Mouse (Mus musculus) gastrocnemius, adult 2 months (tissue): ENCODE measurements around the gene Itgal. TPM values are rescaled to one million over a fixed set of nuclear protein-coding genes. Genes with fewer than 3 reads are reported as not detected.

ENCODE experiments used
- DNase-seq: peaks from one replicate; pipeline ENCODE4 v3.0.0; 2022
- H3K27ac ChIP-seq: fragments of 200-600 bp; 2 replicates; pipeline ENCODE4 v1.8.1; 2022; ENCODE audit warnings: mild to moderate bottlenecking
- H3K4me3 ChIP-seq: fragments of 200-600 bp; 2 replicates; pipeline ENCODE4 v1.8.1; 2022; ENCODE audit warnings: mild to moderate bottlenecking, moderate library complexity
- CTCF ChIP-seq: fragments of 200-600 bp; IDR thresholded peaks from 2 replicates; pipeline ENCODE4 v1.8.1; 2022; ENCODE audit warnings: antibody characterized with exemption, mild to moderate bottlenecking, moderate library complexity
- intact Hi-C: fragments of 180-260 bp; cut with DNase I; formaldehyde crosslinking; loops from one replicate; pipeline ENCODE4 v1.15.1; 2025
- total RNA-seq, 2 experiments: library from RNA; stranded (reverse); gene quantifications; 2 replicates each; pipeline ENCODE4 v1.2.3; 2021

Gene Itgal
- total RNA-seq, 2 experiments from 2014 or later: 0.15 to 0.25 TPM

DNA sequence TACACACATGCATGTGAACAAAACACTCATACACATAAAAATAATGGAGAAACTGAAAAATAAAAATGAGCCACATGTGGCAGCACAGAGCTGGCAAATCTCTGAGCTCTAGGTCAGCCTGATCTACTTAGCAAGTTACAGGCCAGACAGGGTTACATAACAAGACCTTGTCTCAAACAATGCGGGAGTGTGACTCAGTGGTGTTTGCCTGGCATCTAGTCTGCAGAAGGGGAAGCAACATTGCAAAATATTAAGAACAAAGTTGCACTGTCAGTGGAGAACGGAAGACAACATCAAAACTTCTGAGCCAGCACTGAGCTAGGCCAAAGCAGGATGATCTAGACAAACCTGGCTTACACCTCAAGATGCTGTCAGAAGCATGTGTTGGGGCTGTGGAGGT is 25.8 kb upstream of the Itgal start:
- Histone ChIP-seq H3K4me3 (no peak overlapping the region), H3K27ac (no peak overlapping the region)
- no peak for DNase-seq
- intact Hi-C loops: loop anchor here (5.0 kb wide), 1 partner anchor 72 kb away; no protein-coding TSS in a partner anchor
- no peak for TF ChIP-seq CTCF

DNA sequence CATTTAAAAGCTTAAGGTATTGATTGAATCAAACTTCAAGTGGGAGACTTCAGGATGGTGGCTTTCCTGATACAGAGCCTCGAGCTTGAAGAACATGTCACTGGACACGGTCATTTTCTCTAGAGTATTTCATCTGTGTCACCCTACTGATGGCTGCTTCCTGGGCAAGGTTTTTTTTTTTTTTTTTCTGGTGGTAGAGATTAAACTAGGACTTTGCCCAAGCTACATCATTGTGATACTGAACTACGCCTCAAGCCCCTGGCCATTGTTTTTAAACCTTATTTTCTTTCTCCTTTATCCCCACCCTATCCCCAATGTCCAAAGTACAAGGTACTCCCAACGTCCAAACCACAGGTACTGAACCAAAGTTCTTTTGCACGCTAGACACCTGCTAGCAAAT is 25.4 kb upstream of the Itgal start:
- TF ChIP-seq CTCF: no peak
- Histone ChIP-seq H3K4me3 (no peak overlapping the region), H3K27ac (no peak overlapping the region)
- no peak for DNase-seq
- intact Hi-C loops: loop anchor here (5.0 kb wide), 1 partner anchor 72 kb away; no protein-coding TSS in a partner anchor

DNA sequence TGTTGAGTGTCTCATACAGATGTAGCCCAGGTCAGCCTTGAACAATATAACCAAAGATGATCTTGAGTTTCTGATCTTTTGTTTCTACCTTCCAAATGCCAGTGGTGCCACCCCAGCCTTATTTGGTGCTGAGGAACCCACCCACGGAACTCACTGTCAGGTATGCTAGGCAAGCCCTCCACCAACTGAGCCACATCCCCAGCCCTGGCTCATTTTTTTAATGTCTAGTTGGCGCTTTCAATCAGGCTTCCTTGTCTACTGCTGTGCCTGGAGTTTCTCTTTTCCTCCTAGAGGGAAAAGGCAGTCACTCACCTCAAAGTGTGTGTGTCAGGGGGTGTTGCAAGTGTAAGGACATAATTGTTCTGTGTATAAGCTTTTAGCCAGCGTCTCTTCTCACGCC is 25.0 kb upstream of the Itgal start:
- TF ChIP-seq CTCF: no peak
- Histone ChIP-seq H3K27ac (no peak overlapping the region), H3K4me3 (no peak overlapping the region)
- intact Hi-C loops: loop anchor here (5.0 kb wide), 1 partner anchor 71 kb away; no protein-coding TSS in a partner anchor
- DNase-seq: no peak

DNA sequence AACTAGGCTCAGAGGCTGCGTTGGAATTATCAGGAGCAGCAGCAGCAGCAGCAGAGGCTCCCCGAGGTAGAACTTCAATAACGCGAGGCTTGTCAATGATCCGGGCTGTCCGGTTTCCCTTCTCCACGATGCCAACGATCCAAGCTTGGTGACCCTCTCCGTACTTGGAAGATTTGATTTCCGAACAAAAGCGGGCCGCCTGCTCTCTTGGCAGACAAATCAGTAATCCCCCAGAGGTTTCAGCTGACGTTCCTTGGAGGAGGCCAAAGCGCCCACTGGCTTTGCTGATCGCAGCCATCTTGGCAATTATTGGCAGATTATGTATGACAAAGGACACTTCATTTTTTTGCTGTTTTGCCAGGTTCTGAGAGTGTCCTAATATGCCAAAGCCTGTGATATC is 23.5 kb upstream of the Itgal start:
- Histone ChIP-seq H3K27ac (peak overlapping the region; percentile 98; the same call in 1 of the 2 replicates), H3K4me3 (peak overlapping the region; percentile 94)
- intact Hi-C loops: loop anchor here (5.0 kb wide), 1 partner anchor 70 kb away; no protein-coding TSS in a partner anchor
- TF ChIP-seq CTCF: no peak
- no peak for DNase-seq

DNA sequence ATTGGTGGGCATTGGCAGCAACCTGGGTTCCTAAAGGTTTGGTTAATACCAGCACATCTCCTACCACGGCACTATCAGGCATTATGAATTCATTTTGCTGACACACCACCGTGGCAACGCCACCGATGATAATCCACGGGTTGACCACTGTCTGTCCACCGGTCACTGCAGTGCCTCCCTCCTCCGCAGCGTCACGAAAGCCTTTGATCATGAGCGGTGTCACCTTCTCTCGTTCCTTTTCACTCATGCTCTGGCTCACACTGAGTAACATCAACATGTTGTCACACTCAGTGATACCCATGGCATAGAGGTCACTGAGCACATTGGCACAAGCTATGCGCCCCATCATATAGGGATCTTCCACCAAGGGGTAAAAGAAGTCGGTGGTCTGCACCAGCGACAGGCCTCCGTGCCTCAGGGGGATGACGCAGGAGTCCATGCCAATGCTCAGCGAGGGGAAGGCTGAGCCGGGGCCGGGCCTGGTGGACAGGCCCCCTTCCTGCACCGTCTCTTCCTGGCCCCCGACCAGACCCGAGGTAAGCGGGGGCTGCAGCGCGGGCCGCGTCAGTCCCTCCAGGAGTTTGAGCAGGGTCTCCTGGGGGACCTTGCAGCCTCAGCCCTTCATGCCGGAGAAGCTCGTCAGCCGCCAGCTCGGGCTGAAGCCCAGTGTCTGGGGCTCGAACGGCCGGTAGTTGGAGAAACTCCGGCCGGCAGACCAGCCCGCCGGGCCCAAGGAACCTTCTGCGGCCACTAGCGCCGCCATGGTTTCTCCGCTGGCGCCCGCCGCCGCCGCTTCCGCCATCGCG is 22.7 kb upstream of the Itgal start:
- no peak; the same call in 1 of the 2 replicates for TF ChIP-seq CTCF
- intact Hi-C loops: loop anchor here (5.0 kb wide), 1 partner anchor 69 kb away; no protein-coding TSS in a partner anchor
- H3K4me3 ChIP-seq: peak overlapping the region; percentile 94
- peak; percentile 67 for DNase-seq
- H3K27ac ChIP-seq: peak overlapping the region; percentile 98

DNA sequence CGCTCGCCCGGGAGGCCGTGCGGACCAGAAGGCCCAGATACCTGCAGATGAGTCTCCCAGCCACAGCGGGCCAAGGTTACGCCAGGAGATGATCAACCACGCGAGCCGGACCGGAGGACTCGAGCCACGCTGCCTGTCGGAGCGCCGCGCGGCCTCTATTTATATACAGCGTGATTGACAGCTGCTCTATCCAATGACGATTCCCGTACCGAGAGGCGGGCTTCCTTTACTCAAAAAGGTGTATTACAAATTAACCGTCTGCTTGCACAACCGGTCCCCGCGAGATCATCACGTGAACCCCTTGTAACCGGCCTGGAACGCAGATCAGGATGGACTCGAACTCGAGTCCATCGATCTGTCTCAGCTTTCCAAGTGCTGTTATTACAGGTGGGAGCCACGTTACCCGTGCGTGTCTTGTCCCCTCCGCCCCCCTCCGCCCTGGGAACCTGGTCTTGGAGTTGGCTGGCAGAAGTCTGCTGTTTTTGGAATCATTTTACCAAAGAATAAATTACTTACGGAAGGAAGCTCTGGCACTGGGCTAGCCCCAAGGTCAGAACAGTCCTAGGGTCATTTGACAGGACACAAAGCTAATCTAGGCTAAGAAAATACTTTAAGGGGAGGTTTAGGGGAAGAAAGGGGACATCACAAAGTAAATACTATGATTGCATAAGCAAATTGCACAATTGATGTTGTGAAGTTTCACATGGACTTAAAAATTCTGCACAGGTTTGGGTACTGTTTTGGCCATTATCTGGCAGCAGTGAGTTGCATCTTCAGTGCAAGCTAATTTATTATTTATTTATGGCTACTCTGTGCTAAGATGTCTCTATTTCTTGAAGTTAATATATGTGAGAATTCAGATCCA is 21.9 kb upstream of the Itgal start, which contains the start of gene Sephs2:
Gene Sephs2 (minus strand): TSS at position 131 of the 865 bp plus-strand sequence.
- Histone ChIP-seq H3K27ac (peak within 1 kb of the TSS; percentile 98), H3K4me3 (peak within 1 kb of the TSS; percentile 94)
- DNase-seq: peak; percentile 95
- intact Hi-C loops: loop anchor here (5.0 kb wide), 1 partner anchor 68 kb away; no protein-coding TSS in a partner anchor
- TF ChIP-seq CTCF: no peak; the same call in 1 of the 2 replicates

DNA sequence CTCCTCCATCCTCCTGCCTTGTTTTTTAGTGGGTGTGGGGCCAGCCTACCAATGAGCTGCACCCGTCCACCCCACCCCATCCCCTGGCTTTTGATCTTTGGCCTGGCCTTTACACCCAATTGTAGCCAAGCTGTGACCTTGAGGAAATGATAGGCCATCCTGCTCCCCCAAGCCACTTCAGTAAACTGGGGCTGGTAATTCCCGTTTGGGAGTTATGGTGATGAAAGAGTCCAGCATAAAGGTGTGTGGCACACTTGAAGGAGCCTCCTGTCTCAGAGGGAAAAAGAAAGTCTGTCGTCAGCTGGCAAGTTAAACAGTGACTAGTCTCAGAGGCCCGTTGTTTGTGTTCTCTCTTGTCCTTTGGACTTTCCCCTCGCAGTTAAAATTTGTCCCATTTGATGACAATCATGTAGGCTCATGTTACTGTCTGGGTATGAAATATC is 19.5 kb upstream of the Itgal start:
- H3K27ac ChIP-seq: no peak overlapping the region
- no peak for TF ChIP-seq CTCF
- intact Hi-C loops: loop anchor here (2.0 kb wide), 1 partner anchor 16 kb away; the partner anchor contains the start of gene Dctpp1
- no peak overlapping the region for H3K4me3 ChIP-seq
- no peak for DNase-seq

DNA sequence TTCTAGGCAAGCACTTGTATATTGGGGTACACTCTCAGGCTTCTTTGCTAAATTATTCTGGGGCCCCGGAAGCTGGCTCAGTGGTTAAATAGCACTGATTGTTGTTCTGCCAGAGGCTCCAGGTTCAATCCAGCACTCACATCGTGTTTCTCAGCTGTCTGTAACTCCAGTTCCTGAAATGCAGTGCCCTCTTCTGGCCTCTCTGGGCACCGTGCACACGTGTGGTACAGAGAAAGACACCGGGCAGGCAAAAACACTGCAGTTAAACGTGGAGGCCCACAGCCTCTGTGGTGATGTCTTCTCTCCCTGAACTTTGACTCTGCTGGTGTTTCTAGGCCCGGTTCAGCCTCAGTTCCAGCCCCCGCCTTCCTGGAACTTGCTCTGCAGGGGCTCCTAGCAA is 17.7 kb upstream of the Itgal start:
- H3K27ac ChIP-seq: no peak overlapping the region
- peak; percentile 61 for TF ChIP-seq CTCF
- H3K4me3 ChIP-seq: no peak overlapping the region
- peak; percentile 53 for DNase-seq
- intact Hi-C loops: no loop called here

DNA sequence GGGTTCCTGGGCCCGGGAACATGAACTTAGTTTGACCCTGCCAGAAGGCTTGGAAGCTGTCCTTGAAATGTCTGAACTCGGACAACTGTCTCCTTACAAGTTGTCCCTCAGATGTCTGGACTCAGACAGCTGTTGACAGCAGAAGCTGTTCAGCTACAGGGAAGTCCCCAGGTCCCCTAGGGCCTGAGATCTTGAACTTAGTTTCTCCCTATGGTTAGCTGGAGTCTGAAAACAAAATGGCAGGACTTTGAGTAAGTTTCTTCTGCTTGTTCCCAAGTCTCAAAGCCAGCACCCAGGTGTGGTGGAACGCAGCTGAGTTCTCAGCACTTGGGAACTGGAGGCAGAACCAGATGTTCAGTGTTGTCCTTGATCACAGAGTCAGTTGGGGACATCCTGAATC is 16.0 kb upstream of the Itgal start:
- no peak for TF ChIP-seq CTCF
- Histone ChIP-seq H3K4me3 (no peak overlapping the region), H3K27ac (no peak overlapping the region)
- DNase-seq: no peak
- intact Hi-C loops: no loop called here

DNA sequence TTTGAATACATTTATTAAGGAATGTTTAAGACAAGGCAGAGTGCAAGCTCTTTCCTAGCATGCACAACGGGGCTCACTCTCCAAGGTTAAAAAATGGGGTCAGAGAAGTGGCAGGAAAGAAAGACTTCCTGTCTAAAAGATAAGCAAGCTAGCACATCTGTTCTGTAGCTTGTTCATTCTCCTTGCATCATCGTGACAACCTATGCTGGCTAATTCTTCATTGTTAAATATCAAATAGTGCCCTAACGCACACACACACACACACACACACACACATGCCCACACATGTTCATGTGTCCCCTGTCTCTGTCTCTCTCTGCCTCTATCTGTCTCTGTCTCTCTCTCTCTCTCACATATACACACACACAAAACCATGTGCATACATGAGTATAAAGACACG is 14.9 kb upstream of the Itgal start:
- no peak for DNase-seq
- Histone ChIP-seq H3K27ac (no peak overlapping the region), H3K4me3 (no peak overlapping the region)
- intact Hi-C loops: no loop called here
- no peak for TF ChIP-seq CTCF

DNA sequence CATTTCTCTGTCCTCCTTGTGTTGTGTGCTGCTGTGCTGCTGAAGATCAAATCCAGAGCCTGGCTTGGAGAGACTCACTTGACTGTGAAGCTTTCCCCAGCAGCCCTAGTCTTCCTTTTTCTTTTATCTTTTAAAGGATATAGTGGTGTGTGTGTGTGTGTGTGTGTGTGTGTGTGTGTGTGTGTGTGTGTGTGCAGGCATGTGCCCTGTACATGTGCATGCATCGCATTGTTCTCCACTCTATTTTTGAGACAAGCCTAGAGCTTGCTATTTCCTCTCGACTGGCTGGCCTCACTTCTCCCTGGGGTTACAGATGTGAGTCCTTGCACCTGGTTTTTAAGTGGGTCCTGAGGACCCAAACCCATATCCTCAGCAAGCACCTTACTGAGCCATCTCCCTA is 13.9 kb upstream of the Itgal start:
- H3K27ac ChIP-seq: no peak overlapping the region
- intact Hi-C loops: no loop called here
- no peak overlapping the region for H3K4me3 ChIP-seq
- DNase-seq: no peak
- TF ChIP-seq CTCF: no peak

DNA sequence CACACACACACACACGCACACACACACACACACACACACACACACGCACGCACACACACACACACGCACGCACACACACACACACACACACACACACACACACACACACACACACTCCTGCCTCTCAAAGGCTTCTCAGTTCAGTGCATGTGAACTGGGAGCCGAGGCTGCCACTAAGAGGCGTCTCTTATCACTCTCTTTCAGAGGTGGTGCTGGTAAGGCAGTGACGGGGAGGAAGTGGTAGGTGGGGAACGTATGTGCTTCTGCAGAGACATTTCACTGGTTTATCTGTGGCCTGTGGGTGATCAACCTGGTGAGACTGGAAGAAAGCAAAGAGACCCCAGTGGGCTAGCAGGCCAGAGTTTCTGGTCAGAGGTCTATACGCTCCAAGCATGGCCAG is 10.9 kb upstream of the Itgal start:
- Histone ChIP-seq H3K27ac (no peak overlapping the region), H3K4me3 (no peak overlapping the region)
- intact Hi-C loops: no loop called here
- TF ChIP-seq CTCF: no peak
- DNase-seq: no peak
